8 mouse cellular contexts compared by ENCODE assay signal in genomic region chr11:26785164-26785563, GRCm38 (mm10).
DNase-seq lines count a peak whose midpoint lies in the region; ATAC-seq and TF ChIP-seq lines count a peak whose summit lies in the region.
"Had no signal": no experiment of that assay in that cellular context is flagged by ENCODE, and none has a peak within 500 bp of the region (broad histone marks: within the 10 kb centered on the region; RNA-seq: fewer than 3 reads in every experiment).

No protein-coding gene starts in this region.

- no peaks in the 10 kb centered on the region for H3K4me1 ChIP-seq in ES-E14 (ENCODE audit: control insufficient read depth in 2 of 2, insufficient read depth in 2 of 2, low read length in 2 of 2, poor library complexity in 1 of 2)
- no peaks in the 10 kb centered on the region for H3K4me1 ChIP-seq in cortical plate, adult 2 months (ENCODE audit: control insufficient read depth, insufficient read depth, low read length)
- no peaks in the 10 kb centered on the region for H3K4me1 ChIP-seq in midbrain, embryonic 12.5 days
- H3K4me1 ChIP-seq: embryonic facial prominence, embryonic 15.5 days had no signal

- 26% methylated on average over 1 of the region's 1 CpGs for WGBS in midbrain, embryonic 12.5 days

- no peak overlapping the region for H3K4me3 ChIP-seq in ES-E14 (ENCODE audit: insufficient read depth in 1 of 2, low read depth in 1 of 2, low read length in 2 of 2, poor library complexity in 1 of 2, severe bottlenecking in 1 of 2)
- H3K4me3 ChIP-seq in cortical plate, adult 2 months (ENCODE audit: insufficient read depth, low read length), result no peak overlapping the region
- no peak overlapping the region for H3K4me3 ChIP-seq in midbrain, embryonic 12.5 days
- H3K4me3 ChIP-seq: embryonic facial prominence, embryonic 15.5 days had no signal

- H3K36me3 ChIP-seq in ES-E14 (ENCODE audit: control insufficient read depth, insufficient read depth, low read length, poor library complexity, severe bottlenecking), result no peaks in the 10 kb centered on the region
- H3K36me3 ChIP-seq in midbrain, embryonic 12.5 days, result no peaks in the 10 kb centered on the region
- H3K36me3 ChIP-seq: embryonic facial prominence, embryonic 15.5 days had no signal

- peak; percentile 87 for ATAC-seq in midbrain, embryonic 12.5 days (ENCODE audit: low FRiP score, low read depth)

- no peak overlapping the region for H3K9ac ChIP-seq in ES-E14 (ENCODE audit: insufficient read depth, low read depth, low read length, poor library complexity, severe bottlenecking)
- H3K9ac ChIP-seq in midbrain, embryonic 12.5 days (replicated peaks), result no peak overlapping the region
- H3K9ac ChIP-seq: embryonic facial prominence, embryonic 15.5 days had no signal

- peak; percentile 44; the same call in 1 of the 2 replicates for TF ChIP-seq CTCF in cortical plate, adult 2 months (IDR thresholded peaks at IDR 0.05; ENCODE audit: extremely low read depth, insufficient read depth, low read length)

- no peaks in the 10 kb centered on the region for H3K9me3 ChIP-seq in ES-E14 (ENCODE audit: control insufficient read depth, insufficient read depth, low read depth, low read length)
- no peaks in the 10 kb centered on the region for H3K9me3 ChIP-seq in midbrain, embryonic 12.5 days
- H3K9me3 ChIP-seq: embryonic facial prominence, embryonic 15.5 days had no signal

- DNase-seq in left cerebral cortex, adult 18-20 months (ENCODE audit: low spot score in 2 of 2), result peak; percentile 8 to 16
- no peak for DNase-seq in left cerebral cortex, postnatal 4 days
- no peak for DNase-seq in ES-E14 (ENCODE audit: low read depth, low spot score)
- DNase-seq in spleen, postnatal 4 days (ENCODE audit: low spot score in 2 of 2), result no peak
- no peak for DNase-seq in gastrocnemius, postnatal 25 days

- TF ChIP-seq POLR2A in cortical plate, adult 2 months (IDR thresholded peaks at IDR 0.05; ENCODE audit: extremely low read depth, insufficient read depth, low read length), result no peak

- in situ Hi-C loops in ES-E14 (cut with MboI; ENCODE audit: low sequenced_read_pairs in 2 of 2, unreplicated experiment in 2 of 2), result no loop called here

- H3K27ac ChIP-seq in ES-E14 (ENCODE audit: insufficient read depth, low read depth, low read length, poor library complexity, severe bottlenecking), result no peak overlapping the region
- H3K27ac ChIP-seq in cortical plate, adult 2 months (ENCODE audit: insufficient read depth, low read length), result no peak overlapping the region
- H3K27ac ChIP-seq in midbrain, embryonic 12.5 days (replicated peaks), result no peak overlapping the region
- H3K27ac ChIP-seq: embryonic facial prominence, embryonic 15.5 days had no signal

- intact Hi-C loops in left cerebral cortex, postnatal 4 days (cut with DNase I), result no loop called here

- no peaks in the 10 kb centered on the region for H3K27me3 ChIP-seq in midbrain, embryonic 12.5 days
- H3K27me3 ChIP-seq: embryonic facial prominence, embryonic 15.5 days had no signal

- no peak overlapping the region for H3K4me2 ChIP-seq in midbrain, embryonic 12.5 days (replicated peaks)
- H3K4me2 ChIP-seq: embryonic facial prominence, embryonic 15.5 days had no signal

TF ChIP-seq in ES-E14, 5 proteins besides CTCF, POLR2A, EP300 and RAD21:
- TF ChIP-seq CHD2 (IDR thresholded peaks at IDR 0.05; ENCODE audit: low read depth, low read length), result no peak
- TF ChIP-seq ZC3H11A (IDR thresholded peaks at IDR 0.05; ENCODE audit: borderline replicate concordance, low read depth, low read length), result peak; percentile 72; the same call in 1 of the 2 replicates
TF ChIP-seq in ES-E14: peak in this region for 1.

Comparison
In these comparisons a context has a peak if more than half of its experiments do, and no peak if none do; other contexts are left out.
1. DNase-seq: peak in left cerebral cortex, adult 18-20 months (2 of 2); none in left cerebral cortex, postnatal 4 days (single experiment), ES-E14 (single experiment), spleen, postnatal 4 days (0 of 2) and gastrocnemius, postnatal 25 days (single experiment).